In genomic region chr11:61091192-61091591, GRCm38 (mm10) we compare ENCODE assay signal across 14 mouse cellular contexts. TPM values are rescaled to one million over a fixed set of nuclear protein-coding genes. Genes with fewer than 3 reads are reported as not detected.
A peak's percentile ranks its signal among the peaks of the same experiment; 100 is the strongest.
DNase-seq lines count a peak whose midpoint lies in the region; ATAC-seq and TF ChIP-seq lines count a peak whose summit lies in the region.
"Had no signal": no experiment of that assay in that cellular context is flagged by ENCODE, and none has a peak within 500 bp of the region (broad histone marks: within the 10 kb centered on the region; RNA-seq: fewer than 3 reads in every experiment).

No protein-coding gene starts in this region.

- peaks cover 4% of the 10 kb centered on the region; the same call in 1 of the 2 replicates for H3K9me3 ChIP-seq in hindbrain, embryonic 13.5 days
- H3K9me3 ChIP-seq in hindbrain, embryonic 10.5 days = peaks cover 7% of the 10 kb centered on the region; the same call in 1 of the 2 replicates
- H3K9me3 ChIP-seq in forebrain, embryonic 13.5 days (replicated peaks) = no peaks in the 10 kb centered on the region
- no peaks in the 10 kb centered on the region for H3K9me3 ChIP-seq in midbrain, embryonic 14.5 days (ENCODE audit: control insufficient read depth, low read length)
- H3K9me3 ChIP-seq: embryonic facial prominence, embryonic 10.5 days; kidney, embryonic 15.5 days had no signal

- no peak for DNase-seq in hindbrain, embryonic 10.5 days (ENCODE audit: low spot score)
- DNase-seq in midbrain, embryonic 14.5 days = peak; percentile 22
- DNase-seq in gastrocnemius, adult 18-20 months (ENCODE audit: low spot score) = no peak
- no peak for DNase-seq in cerebellum, postnatal 14 days
- DNase-seq in cerebellum, adult 18-20 months = no peak
- DNase-seq: heart, adult 11 months had no signal

- peaks cover 7% of the 10 kb centered on the region; the same call in 1 of the 2 replicates for H3K4me1 ChIP-seq in hindbrain, embryonic 13.5 days (replicated peaks)
- 0 out of 2 replicates have a peak, but pooled peaks cover 4% of the 10 kb centered on the region for H3K4me1 ChIP-seq in hindbrain, embryonic 10.5 days (replicated peaks)
- no peaks in the 10 kb centered on the region for H3K4me1 ChIP-seq in forebrain, embryonic 13.5 days
- no peaks in the 10 kb centered on the region for H3K4me1 ChIP-seq in midbrain, embryonic 14.5 days (ENCODE audit: control insufficient read depth, insufficient read depth, low read length)
- H3K4me1 ChIP-seq: embryonic facial prominence, embryonic 10.5 days; kidney, embryonic 15.5 days; limb, embryonic 12.5 days had no signal

- no peak for TF ChIP-seq CTCF in C2C12 (IDR thresholded peaks at IDR 0.05; ENCODE audit: control insufficient read depth, insufficient read depth, insufficient read length)

- no peaks in the 10 kb centered on the region for H3K36me3 ChIP-seq in hindbrain, embryonic 13.5 days
- H3K36me3 ChIP-seq in hindbrain, embryonic 10.5 days = no peaks in the 10 kb centered on the region
- H3K36me3 ChIP-seq in C2C12 (ENCODE audit: control insufficient read depth, insufficient read depth) = no peaks in the 10 kb centered on the region
- H3K36me3 ChIP-seq in forebrain, embryonic 13.5 days (ENCODE audit: poor library complexity, severe bottlenecking) = no peaks in the 10 kb centered on the region
- H3K36me3 ChIP-seq in midbrain, embryonic 14.5 days (ENCODE audit: control insufficient read depth, insufficient read depth, low read length) = no peaks in the 10 kb centered on the region
- H3K36me3 ChIP-seq: embryonic facial prominence, embryonic 10.5 days; kidney, embryonic 15.5 days; limb, embryonic 12.5 days had no signal

- no peak overlapping the region for H3ac ChIP-seq in C2C12 (ENCODE audit: control insufficient read depth, insufficient read length, low read depth)

- 72% methylated on average over 3 of the region's 3 CpGs for WGBS in hindbrain, embryonic 13.5 days
- 74% methylated on average over 3 of the region's 3 CpGs for WGBS in hindbrain, embryonic 10.5 days
- 51% methylated on average over 3 of the region's 3 CpGs for WGBS in forebrain, embryonic 13.5 days
- 61% methylated on average over 3 of the region's 3 CpGs for WGBS in midbrain, embryonic 14.5 days

- H3K79me2 ChIP-seq in C2C12 (ENCODE audit: control insufficient read depth, insufficient read depth) = no peaks in the 10 kb centered on the region

- H3K27ac ChIP-seq in hindbrain, embryonic 13.5 days = no peak overlapping the region
- H3K27ac ChIP-seq in hindbrain, embryonic 10.5 days = no peak overlapping the region
- H3K27ac ChIP-seq in forebrain, embryonic 13.5 days = no peak overlapping the region
- H3K27ac ChIP-seq in midbrain, embryonic 14.5 days (replicated peaks; ENCODE audit: low read depth, low read length) = no peak overlapping the region
- H3K27ac ChIP-seq: embryonic facial prominence, embryonic 10.5 days; kidney, embryonic 15.5 days; limb, embryonic 12.5 days; liver, embryonic 14.5 days had no signal

- H3K79me3 ChIP-seq in C2C12 (ENCODE audit: low read depth) = no peaks in the 10 kb centered on the region

- no peak overlapping the region for H3K4me2 ChIP-seq in hindbrain, embryonic 13.5 days
- H3K4me2 ChIP-seq in forebrain, embryonic 13.5 days = no peak overlapping the region
- no peak overlapping the region for H3K4me2 ChIP-seq in midbrain, embryonic 14.5 days (ENCODE audit: low read length)
- H3K4me2 ChIP-seq: kidney, embryonic 15.5 days; limb, embryonic 12.5 days had no signal

- H3K9ac ChIP-seq in hindbrain, embryonic 13.5 days = no peak overlapping the region
- H3K9ac ChIP-seq in forebrain, embryonic 13.5 days = no peak overlapping the region
- no peak overlapping the region for H3K9ac ChIP-seq in midbrain, embryonic 14.5 days (replicated peaks; ENCODE audit: low read length)
- H3K9ac ChIP-seq: kidney, embryonic 15.5 days; limb, embryonic 12.5 days; liver, embryonic 14.5 days had no signal

- H3K27me3 ChIP-seq in hindbrain, embryonic 13.5 days = no peaks in the 10 kb centered on the region
- H3K27me3 ChIP-seq in hindbrain, embryonic 10.5 days (ENCODE audit: insufficient read depth, poor library complexity, severe bottlenecking) = no peaks in the 10 kb centered on the region
- H3K27me3 ChIP-seq in C2C12 (ENCODE audit: control insufficient read depth, insufficient read depth, insufficient read length) = no peaks in the 10 kb centered on the region
- H3K27me3 ChIP-seq in forebrain, embryonic 13.5 days = no peaks in the 10 kb centered on the region
- no peaks in the 10 kb centered on the region for H3K27me3 ChIP-seq in midbrain, embryonic 14.5 days (ENCODE audit: control insufficient read depth, insufficient read depth, low read length)
- H3K27me3 ChIP-seq: kidney, embryonic 15.5 days; limb, embryonic 12.5 days had no signal

- H3K4me3 ChIP-seq in hindbrain, embryonic 13.5 days = no peak overlapping the region
- no peak overlapping the region for H3K4me3 ChIP-seq in hindbrain, embryonic 10.5 days
- no peak overlapping the region for H3K4me3 ChIP-seq in C2C12 (ENCODE audit: insufficient read depth, poor library complexity, severe bottlenecking)
- H3K4me3 ChIP-seq in forebrain, embryonic 13.5 days = no peak overlapping the region
- no peak overlapping the region for H3K4me3 ChIP-seq in midbrain, embryonic 14.5 days (replicated peaks; ENCODE audit: low read depth, low read length)
- H3K4me3 ChIP-seq: embryonic facial prominence, embryonic 10.5 days; kidney, embryonic 15.5 days; limb, embryonic 12.5 days; megakaryocyte, embryonic 14.5 days had no signal

- ATAC-seq in hindbrain, embryonic 13.5 days (ENCODE audit: low FRiP score) = 0 out of 2 replicates have a peak, but pooled peaks have one; percentile 59
- ATAC-seq in forebrain, embryonic 13.5 days = peak; percentile 45; the same call in 1 of the 2 replicates
- peak; percentile 55; the same call in 1 of the 2 replicates for ATAC-seq in midbrain, embryonic 14.5 days (ENCODE audit: low FRiP score, low TSS enrichment)

TF ChIP-seq in C2C12, 6 proteins besides CTCF, POLR2A, EP300 and RAD21:
- TF ChIP-seq USF1 (IDR thresholded peaks at IDR 0.05; ENCODE audit: low read depth) = no peak
- peak; percentile 37 for TF ChIP-seq MAX (IDR thresholded peaks at IDR 0.05)

RNA-seq across cellular contexts. Expression of gene Tnfrsf13b, which starts 35.4 kb away (rescaled TPM):
- polyA plus RNA-seq in hindbrain, embryonic 13.5 days (2015; fragmentation: Nextera tagmentation; extraction: Ambion mirVana) = 1.1 and 1.3 TPM in 2 replicates
- 0.73 and 1.5 TPM in 2 replicates for polyA plus RNA-seq in hindbrain, embryonic 10.5 days (2016; fragmentation: Nextera tagmentation; extraction: Ambion mirVana)
- polyA plus RNA-seq in C2C12 (2012; fragmentation: generic; extraction: Trizol) = not detected
- 0.48 and 0.63 TPM in 2 replicates for polyA plus RNA-seq in forebrain, embryonic 13.5 days (2015; fragmentation: Nextera tagmentation; extraction: Ambion mirVana)
- polyA plus RNA-seq in midbrain, embryonic 14.5 days (2014; fragmentation: Nextera tagmentation; extraction: Ambion mirVana) = 0.35 and 2.0 TPM in 2 replicates
- under 1 TPM in 1 of 2 experiments, not detected in 1; 0.43 TPM for total RNA-seq in gastrocnemius, adult 18-20 months (2021)
